Mouse (Mus musculus): ENCODE results near the gene Cetn4.

DNA sequence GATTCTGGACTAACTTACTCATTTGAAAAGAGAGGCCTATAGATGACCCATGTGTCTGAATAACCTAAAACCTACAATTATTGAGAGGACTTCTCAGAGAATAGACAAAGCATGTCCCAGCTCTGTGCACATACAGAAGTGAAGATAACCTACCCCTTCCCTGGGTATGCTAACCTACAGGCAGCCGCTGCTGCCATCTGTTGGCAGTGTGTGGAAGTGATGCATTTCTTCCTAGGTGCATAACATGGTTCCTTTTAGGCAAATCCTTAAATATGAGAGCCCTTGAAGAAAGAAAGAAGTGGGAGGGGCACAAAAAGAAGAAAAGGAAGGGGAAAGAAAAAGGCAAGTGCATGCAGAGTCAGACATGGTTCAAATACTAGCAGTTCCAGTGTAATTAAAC lies 41.3 kb downstream of the Cetn4 start:
- TF ChIP-seq POLR2A (IDR thresholded peaks at IDR 0.05; ENCODE audit: borderline replicate concordance, insufficient read depth, low read length) (no peak), CTCF (IDR thresholded peaks at IDR 0.05; ENCODE audit: borderline replicate concordance, insufficient read depth, low read depth, low read length) (peak; percentile 57; the same call in 1 of the 2 replicates)

Data from cerebellum, adult 2 months (tissue).